Mouse (Mus musculus): ENCODE results near the gene Eef1akmt4.
"Not testable (repeated sequence)": the region's sequence is repeated elsewhere in the genome, so short reads cannot be mapped to it uniquely, and the experiment has no call there.

The Eef1akmt4 gene

GRCm38 (mm10) chr16:20623211-20623610, 11.8 kb downstream of the Eef1akmt4 start:
- DNase-seq (ENCODE audit: low spot score in 2 of 2) = no peak

- DNase-seq (ENCODE audit: low spot score in 2 of 2) = no peak
Measured at GRCm38 (mm10) chr16:20628871-20629391, 17.5 kb downstream of the Eef1akmt4 start.

GRCm38 (mm10) chr16:20629731-20630634, 18.6 kb downstream of the Eef1akmt4 start, which contains the start of gene Ece2:
TSS of gene Ece2 (plus strand) at chr16:20629828.
- DNase-seq (ENCODE audit: low spot score in 2 of 2) = peak in 1 of 2 experiments; percentile 36

- DNase-seq (ENCODE audit: low spot score in 2 of 2) = no peak
Measured at GRCm38 (mm10) chr16:20637410-20637809, 26.0 kb downstream of the Eef1akmt4 start.

GRCm38 (mm10) chr16:20638367-20638766, 27.0 kb downstream of the Eef1akmt4 start:
- DNase-seq (ENCODE audit: low spot score in 2 of 2) = peak; percentile 48 to 62

- DNase-seq (ENCODE audit: low spot score in 2 of 2) = peak; percentile 58 to 77
Measured at GRCm38 (mm10) chr16:20642161-20642560, 30.8 kb downstream of the Eef1akmt4 start.

GRCm38 (mm10) chr16:20643911-20644310, 32.5 kb downstream of the Eef1akmt4 start:
- DNase-seq (ENCODE audit: low spot score in 2 of 2) = no peak

- peak; percentile 90 to 96 for DNase-seq (ENCODE audit: low spot score in 2 of 2)
Measured at GRCm38 (mm10) chr16:20651076-20651946, 39.9 kb downstream of the Eef1akmt4 start, which contains the start of gene Psmd2. TSS of gene Psmd2 (plus strand) at chr16:20651652.

GRCm38 (mm10) chr16:20651947-20652310, 40.5 kb downstream of the Eef1akmt4 start:
- no peak for DNase-seq (ENCODE audit: low spot score in 2 of 2)

- no peak for DNase-seq (ENCODE audit: low spot score in 2 of 2)
Measured at GRCm38 (mm10) chr16:20653315-20653714, 41.9 kb downstream of the Eef1akmt4 start.

- DNase-seq (ENCODE audit: low spot score in 2 of 2) = no peak
Measured at GRCm38 (mm10) chr16:20657661-20658060, 46.3 kb downstream of the Eef1akmt4 start.

- not testable (repeated sequence) for DNase-seq (ENCODE audit: low spot score in 2 of 2)
Measured at GRCm38 (mm10) chr16:20668013-20668412, 56.6 kb downstream of the Eef1akmt4 start, which contains the start of gene Eif4g1. TSS of gene Eif4g1 (plus strand) at chr16:20668313.

Measured in frontal cortex, postnatal 10 days (tissue).